Comparison of ENCODE assay signal across 24 mouse cellular contexts in the genomic region with DNA sequence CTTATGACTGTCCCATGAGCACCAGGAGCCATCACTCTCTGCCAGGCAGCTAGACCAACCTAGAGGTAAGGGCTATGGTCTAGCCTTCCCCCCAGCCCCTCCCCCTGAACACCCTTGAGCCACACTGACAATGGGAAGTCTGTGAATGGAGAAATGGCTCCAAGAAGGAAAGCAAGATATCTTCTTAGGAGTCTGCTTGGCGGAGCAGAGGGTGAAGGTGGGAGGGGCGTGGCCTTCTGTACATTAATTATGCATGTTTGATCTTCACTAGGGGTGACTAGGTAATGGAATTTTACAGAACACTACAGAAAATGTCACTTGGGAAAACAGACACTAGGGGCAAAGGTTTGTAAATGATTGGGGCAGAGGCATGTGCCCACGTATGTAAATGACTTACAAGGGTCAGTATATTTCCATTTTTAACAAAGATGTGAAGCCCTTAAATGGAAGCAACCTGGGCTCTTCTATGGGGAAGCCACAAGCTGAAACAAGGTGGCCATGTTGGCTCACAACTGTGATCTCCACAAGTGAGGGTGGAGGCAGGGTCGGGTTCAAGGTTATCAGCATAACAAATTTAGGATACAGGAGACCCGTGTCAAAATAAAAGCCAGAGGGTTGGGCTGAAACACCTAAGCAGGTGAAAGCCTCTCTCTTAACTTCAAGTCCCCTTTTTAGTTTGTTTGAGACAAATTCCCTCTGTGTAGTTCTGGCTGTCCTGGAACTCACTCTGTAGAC.
"Had no signal": no experiment of that assay in that cellular context is flagged by ENCODE, and none has a peak within 500 bp of the region (broad histone marks: within the 10 kb centered on the region; RNA-seq: fewer than 3 reads in every experiment).

No protein-coding gene starts in this region.

- H3K4me1 ChIP-seq: limb, embryonic 12.5 days had no signal

- H3K9me3 ChIP-seq: limb, embryonic 12.5 days; limb, embryonic 15.5 days; megakaryocyte, embryonic 14.5 days; neural tube, embryonic 12.5 days; neural tube, embryonic 15.5 days had no signal

- H3K27me3 ChIP-seq: limb, embryonic 12.5 days; neural tube, embryonic 12.5 days; neural tube, embryonic 15.5 days had no signal

- H3K4me3 ChIP-seq: left cerebral cortex, adult 2 months; limb, embryonic 12.5 days; limb, embryonic 15.5 days; neural tube, embryonic 12.5 days; neural tube, embryonic 15.5 days had no signal

- H3K36me3 ChIP-seq: limb, embryonic 12.5 days; limb, embryonic 15.5 days; neural tube, embryonic 12.5 days; neural tube, embryonic 15.5 days had no signal

- H3K27ac ChIP-seq: left cerebral cortex, adult 2 months; liver, embryonic 14.5 days; neural tube, embryonic 12.5 days; neural tube, embryonic 15.5 days; stomach, postnatal 0 days had no signal

- H3K4me2 ChIP-seq: limb, embryonic 12.5 days; limb, embryonic 15.5 days; liver, embryonic 11.5 days; lung, embryonic 14.5 days; midbrain, embryonic 11.5 days; neural tube, embryonic 12.5 days; neural tube, embryonic 15.5 days had no signal

- DNase-seq: kidney, adult 9 months; layer of hippocampus, postnatal 36 days; left cerebral cortex, postnatal 4 days; liver, postnatal 0 days; lung, embryonic 14.5 days; lung, postnatal 36 days; midbrain, embryonic 14.5 days; right cerebral cortex, adult 18-20 months; right cerebral cortex, postnatal 14 days; right cerebral cortex, postnatal 4 days; thymus, adult 2 months; thymus, postnatal 14 days had no signal

- H3K9ac ChIP-seq: limb, embryonic 15.5 days; liver, embryonic 14.5 days; liver, postnatal 0 days; lung, embryonic 14.5 days; neural tube, embryonic 12.5 days; neural tube, embryonic 15.5 days had no signal

- ATAC-seq: intestine, postnatal 0 days; liver, postnatal 0 days; lung, postnatal 0 days had no signal
